Mouse (Mus musculus) MEL (cell line): ENCODE data around the gene Jag2.

Experiments used
- CHD2 ChIP-seq: IDR thresholded peaks from 2 replicates; pipeline ENCODE4 v1.6.1; 2011; ENCODE audit warnings: low read length, improper control_type of control experiment
- ELF1 ChIP-seq: IDR thresholded peaks from 2 replicates; pipeline ENCODE4 v1.6.1; 2014; ENCODE audit warnings: low read depth, mild to moderate bottlenecking, inconsistent platforms, low read length, improper control_type of control experiment, moderate library complexity
- EP300 ChIP-seq, 2 experiments: IDR thresholded peaks; 2 replicates each; pipeline ENCODE4 v1.6.1; 2011; ENCODE audit warnings: improper control_type of control experiment in 2 of 2, low read length in 2 of 2, low read depth in 1 of 2, mild to moderate bottlenecking in 1 of 2
- GABPA ChIP-seq: IDR thresholded peaks from 2 replicates; pipeline ENCODE4 v1.6.1; 2012; ENCODE audit warnings: low read depth, mild to moderate bottlenecking, inconsistent platforms, low read length, improper control_type of control experiment, moderate library complexity
- KAT2A ChIP-seq: conservative IDR thresholded peaks from 2 replicates; pipeline ENCODE4 v1.6.1; 2012; ENCODE audit warnings: low read depth, low read length, improper control_type of control experiment, inconsistent platforms
- MAX ChIP-seq: IDR thresholded peaks from 2 replicates; pipeline ENCODE4 v1.6.1; 2011; ENCODE audit warnings: low read length, improper control_type of control experiment
- SMC3 ChIP-seq: IDR thresholded peaks from 2 replicates; pipeline ENCODE4 v1.6.1; 2011; ENCODE audit warnings: low read depth, low read length, improper control_type of control experiment
- ZKSCAN1 ChIP-seq: IDR thresholded peaks from 2 replicates; pipeline ENCODE4 v1.6.1; 2012; ENCODE audit warnings: low read depth, mild to moderate bottlenecking, inconsistent platforms, low read length, improper control_type of control experiment, moderate library complexity

DNA sequence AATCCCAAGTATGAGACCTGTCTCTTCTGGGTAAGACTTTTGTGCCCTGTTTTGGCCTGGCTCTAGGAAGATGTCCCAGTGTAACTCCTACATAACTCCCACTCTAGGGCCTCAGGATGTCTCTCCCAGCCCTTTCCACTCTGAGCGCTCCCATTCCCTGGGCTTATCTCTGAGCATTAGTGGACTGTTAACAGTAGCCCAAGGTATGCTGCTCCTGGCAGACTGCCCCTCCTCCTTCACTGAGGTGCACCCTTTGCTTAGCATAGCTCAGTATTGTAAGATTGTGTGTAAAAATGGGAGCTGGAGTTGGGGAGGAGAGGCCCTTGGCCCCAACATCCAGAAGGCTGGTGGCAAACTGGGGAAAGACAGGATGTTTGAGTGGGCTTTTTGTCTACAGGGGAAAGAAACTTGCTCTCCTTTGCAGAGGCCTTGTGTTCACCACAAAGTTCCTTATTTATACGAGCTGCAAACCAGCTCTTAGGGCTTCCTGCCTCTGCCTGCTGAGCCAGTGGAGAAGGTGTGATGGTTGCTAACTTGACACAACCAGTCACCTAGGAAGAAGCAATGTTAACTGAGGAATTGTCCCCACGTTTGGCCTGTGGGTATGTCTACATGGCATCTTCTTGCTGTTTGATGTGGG is 23.5 kb upstream of the Jag2 start:
- peak; percentile 38 to 39; a peak in 2 of 4 replicates for TF ChIP-seq EP300 (IDR thresholded peaks at IDR 0.05; ENCODE audit: low read depth in 1 of 2, low read length in 2 of 2)
- TF ChIP-seq KAT2A: no peak
- TF ChIP-seq SMC3: no peak; the same call in 1 of the 2 replicates
- TF ChIP-seq CHD2: no peak; the same call in 1 of the 2 replicates
- peak; percentile 29; the same call in 1 of the 2 replicates for TF ChIP-seq ELF1
- 0 out of 2 replicates have a peak, but pooled peaks have one; percentile 27 for TF ChIP-seq MAX
- peak; percentile 50; the same call in 1 of the 2 replicates for TF ChIP-seq ZKSCAN1
- no peak for TF ChIP-seq GABPA
